Mouse (Mus musculus): Measurements from ENCODE around the gene Midn.

DNA sequence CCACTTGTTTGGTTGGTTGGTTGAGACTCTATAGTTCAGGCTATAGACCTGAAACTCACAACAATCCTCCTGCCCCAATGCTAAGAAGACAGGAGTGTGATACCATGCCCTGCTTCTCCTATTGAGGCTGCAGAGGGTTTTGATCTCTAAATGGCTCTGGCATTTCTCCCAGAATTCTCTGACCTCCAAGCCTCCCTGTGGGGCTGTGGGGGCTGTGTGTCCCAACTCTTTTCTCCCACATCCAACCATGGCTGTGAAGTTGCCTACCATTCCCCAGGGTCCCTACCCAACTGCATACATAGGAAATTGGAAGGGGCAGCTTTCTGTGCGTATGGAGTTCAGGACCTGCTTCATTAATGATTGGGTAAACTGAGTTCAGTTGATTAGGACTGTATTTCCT, 48.1 kb downstream of the Midn start:
- TF ChIP-seq CTCF (IDR thresholded peaks at IDR 0.05; ENCODE audit: low read depth, low read length) = no peak
- no peak for TF ChIP-seq POLR2A (IDR thresholded peaks at IDR 0.05; ENCODE audit: extremely low read depth, insufficient read depth, low read length)

Measured in liver, adult 2 months (tissue).